Mouse (Mus musculus) naive thymus-derived CD4-positive, alpha-beta T cell, adult 2 months (primary cell): Measurements from ENCODE around the gene Klc1.

Experiments
- DNase-seq: peaks from one replicate; pipeline ENCODE4 v3.0.0-alpha.2; 2011; ENCODE audit warnings: low read depth

The Klc1 gene

GRCm38 (mm10) chr12:111813766-111814617, 55.3 kb downstream of the Klc1 start, which contains the start of the genes Xrcc3 and Zfyve21:
Gene Xrcc3 (minus strand): TSS chr12:111813873.
Gene Zfyve21 (plus strand): TSS chr12:111814170.
- DNase-seq: peak; percentile 98

- no peak for DNase-seq
Measured at GRCm38 (mm10) chr12:111814769-111815762, 56.4 kb downstream of the Klc1 start.

GRCm38 (mm10) chr12:111816528-111816927, 57.9 kb downstream of the Klc1 start:
- no peak for DNase-seq

- no peak for DNase-seq
Measured at GRCm38 (mm10) chr12:111816967-111817366, 58.3 kb downstream of the Klc1 start.

- no peak for DNase-seq
Measured at GRCm38 (mm10) chr12:111817991-111818390, 59.3 kb downstream of the Klc1 start.

- DNase-seq: no peak
Measured at GRCm38 (mm10) chr12:111819936-111820335, 61.3 kb downstream of the Klc1 start.

- DNase-seq: no peak
Measured at GRCm38 (mm10) chr12:111820708-111821107, 62.1 kb downstream of the Klc1 start.

- DNase-seq: no peak
Measured at GRCm38 (mm10) chr12:111821931-111822330, 63.3 kb downstream of the Klc1 start.

GRCm38 (mm10) chr12:111827556-111827955, 68.9 kb downstream of the Klc1 start:
- no peak for DNase-seq

- no peak for DNase-seq
Measured at GRCm38 (mm10) chr12:111829447-111829846, 70.8 kb downstream of the Klc1 start.

- DNase-seq: no peak
Measured at GRCm38 (mm10) chr12:111829954-111830353, 71.3 kb downstream of the Klc1 start.

- no peak for DNase-seq
Measured at GRCm38 (mm10) chr12:111830375-111830774, 71.7 kb downstream of the Klc1 start.

- DNase-seq: no peak
Measured at GRCm38 (mm10) chr12:111832643-111833042, 74.0 kb downstream of the Klc1 start.

GRCm38 (mm10) chr12:111833457-111833856, 74.8 kb downstream of the Klc1 start:
- no peak for DNase-seq

- DNase-seq: no peak
Measured at GRCm38 (mm10) chr12:111842565-111843433, 84.2 kb downstream of the Klc1 start.

GRCm38 (mm10) chr12:111843470-111843869, 84.8 kb downstream of the Klc1 start:
- no peak for DNase-seq

- no peak for DNase-seq
Measured at GRCm38 (mm10) chr12:111845953-111846352, 87.3 kb downstream of the Klc1 start.

- DNase-seq: no peak
Measured at GRCm38 (mm10) chr12:111846815-111847214, 88.2 kb downstream of the Klc1 start.

GRCm38 (mm10) chr12:111848300-111848798, 89.7 kb downstream of the Klc1 start:
- DNase-seq: no peak

GRCm38 (mm10) chr12:111851235-111851634, 92.6 kb downstream of the Klc1 start:
- DNase-seq: peak; percentile 36

GRCm38 (mm10) chr12:111851745-111852144, 93.1 kb downstream of the Klc1 start:
- DNase-seq: peak; percentile 40
